Mouse (Mus musculus) monocyte, adult 5-6 weeks (primary cell): ENCODE data around the gene Csnk1e. TPM values are rescaled to one million over a fixed set of nuclear protein-coding genes. Genes with fewer than 3 reads are reported as not detected.
A peak's percentile ranks its signal among the peaks of the same experiment; 100 is the strongest.

Experiments
- ATAC-seq: fragments of 153-309, 156-312 bp; replicated peaks from 2 replicates; pipeline ENCODE4 v1.8.0; 2017; ENCODE audit warnings: mild to moderate bottlenecking; ENCODE audit not compliant: low TSS enrichment, insufficient number of reproducible peaks, severe bottlenecking, poor library complexity, low FRiP score
- total RNA-seq: library from RNA; stranded (forward); fragments of 200-1000, 200-491, 200-594 nt; gene quantifications from 3 replicates; pipeline ENCODE4 v1.2.3, GENCODE M21; 2017

Gene Csnk1e
- total RNA-seq, 1 experiment from 2014 or later: 66.9 TPM

- peak; percentile 74 for ATAC-seq
Measured at GRCm38 (mm10) chr15:79445786-79446654, 9.3 kb downstream of the Csnk1e start.

GRCm38 (mm10) chr15:79443856-79444410, 11.4 kb downstream of the Csnk1e start:
- ATAC-seq: no peak

GRCm38 (mm10) chr15:79442961-79443518, 12.3 kb downstream of the Csnk1e start:
- no peak for ATAC-seq

GRCm38 (mm10) chr15:79442257-79442611, 13.1 kb downstream of the Csnk1e start:
- no peak for ATAC-seq

GRCm38 (mm10) chr15:79441331-79442256, 13.8 kb downstream of the Csnk1e start:
- ATAC-seq: 0 out of 2 replicates have a peak, but pooled peaks have one; percentile 24

- ATAC-seq: no peak
Measured at GRCm38 (mm10) chr15:79440651-79441330, 14.6 kb downstream of the Csnk1e start.

- ATAC-seq: peak; percentile 20; the same call in 1 of the 2 replicates
Measured at GRCm38 (mm10) chr15:79440223-79440622, 15.1 kb downstream of the Csnk1e start.

- no peak for ATAC-seq
Measured at GRCm38 (mm10) chr15:79439386-79439785, 16.0 kb downstream of the Csnk1e start.

GRCm38 (mm10) chr15:79438816-79439215, 16.6 kb downstream of the Csnk1e start:
- ATAC-seq: no peak

- no peak for ATAC-seq
Measured at GRCm38 (mm10) chr15:79438209-79438810, 17.1 kb downstream of the Csnk1e start.

- no peak for ATAC-seq
Measured at GRCm38 (mm10) chr15:79437541-79438208, 17.7 kb downstream of the Csnk1e start.

GRCm38 (mm10) chr15:79436481-79436921, 18.9 kb downstream of the Csnk1e start:
- ATAC-seq: no peak

GRCm38 (mm10) chr15:79435191-79435671, 20.1 kb downstream of the Csnk1e start:
- ATAC-seq: no peak

- peak; percentile 64 for ATAC-seq
Measured at GRCm38 (mm10) chr15:79432892-79433291, 22.5 kb downstream of the Csnk1e start.

- no peak for ATAC-seq
Measured at GRCm38 (mm10) chr15:79432328-79432727, 23.0 kb downstream of the Csnk1e start.

GRCm38 (mm10) chr15:79431925-79432324, 23.4 kb downstream of the Csnk1e start:
- ATAC-seq: no peak

- no peak for ATAC-seq
Measured at GRCm38 (mm10) chr15:79430461-79431000, 24.8 kb downstream of the Csnk1e start.
